Mouse (Mus musculus) heart, postnatal 25 days (tissue): ENCODE measurements at regions not wholly inside any gene's neighbourhood (a gene's known extent, or its start where the extent isn't known, plus 50 kb on each side); places are given as distances from the start of the nearest gene placed in this dataset.
"Not testable (repeated sequence)": the region's sequence is repeated elsewhere in the genome, so short reads cannot be mapped to it uniquely, and the experiment has no call there.

Experiments used
- DNase-seq: peaks from one replicate; pipeline ENCODE4 v3.0.0; 2022; ENCODE audit warnings: low spot score
- intact Hi-C: fragments of 180-260 bp; cut with DNase I; formaldehyde crosslinking; loops from one replicate; pipeline ENCODE4 v1.15.1; 2025

DNA sequence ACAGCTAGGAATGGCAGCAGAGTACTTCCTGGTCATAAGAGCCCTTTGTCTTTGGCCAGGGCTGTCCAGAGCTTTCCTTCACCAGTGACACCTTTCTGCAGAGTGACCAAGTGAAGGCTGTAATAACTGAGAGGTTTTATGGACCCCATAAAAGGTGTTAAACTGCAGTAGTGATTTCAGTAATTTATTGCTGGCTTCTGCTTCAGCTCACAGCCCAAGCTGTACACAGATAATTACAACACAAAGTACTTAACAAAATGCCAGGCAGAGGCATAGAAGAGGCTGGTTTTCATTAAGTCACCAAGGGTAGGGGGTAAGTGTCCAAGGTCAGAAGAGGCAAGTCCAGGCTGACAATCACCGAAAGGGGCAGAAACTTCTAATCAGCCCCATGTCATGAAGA is 83.8 kb downstream of the Eif4e start:
- DNase-seq = no peak
- intact Hi-C loops = no loop called here

- intact Hi-C loops = no loop called here
Measured at GRCm38 (mm10) chr3:138612884-138613653, 87.1 kb downstream of the Eif4e start.

GRCm38 (mm10) chr3:138613680-138614079 is 87.7 kb downstream of the Eif4e start:
- no peak for DNase-seq
- intact Hi-C loops = no loop called here

More at GRCm38 (mm10) chr3:138612884-138613653, 87.1 kb downstream of the Eif4e start:
- no peak for DNase-seq

DNA sequence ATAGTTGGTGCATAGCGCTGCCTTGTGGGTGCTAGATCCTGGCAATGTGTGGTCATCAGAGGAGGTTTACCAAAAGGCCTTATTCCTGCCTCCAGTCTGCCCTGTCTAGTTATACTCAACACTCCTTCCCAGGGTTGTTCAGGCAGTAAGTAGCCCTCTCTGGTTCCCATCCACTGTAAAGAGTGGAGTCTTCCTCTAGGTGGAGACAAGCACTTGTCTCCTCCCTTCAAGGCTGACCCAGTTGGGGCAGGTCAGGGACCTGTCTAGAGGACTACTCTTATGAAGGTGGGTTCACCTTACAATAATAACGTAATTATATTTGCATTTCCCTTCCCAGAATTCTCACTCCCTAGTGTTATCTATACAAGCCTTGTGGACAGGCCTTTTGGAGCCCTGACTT is 88.9 kb downstream of the Eif4e start:
- intact Hi-C loops = loop anchor here (5.0 kb wide), 1 partner anchor 103 kb away; no protein-coding TSS in a partner anchor
- DNase-seq = no peak

DNA sequence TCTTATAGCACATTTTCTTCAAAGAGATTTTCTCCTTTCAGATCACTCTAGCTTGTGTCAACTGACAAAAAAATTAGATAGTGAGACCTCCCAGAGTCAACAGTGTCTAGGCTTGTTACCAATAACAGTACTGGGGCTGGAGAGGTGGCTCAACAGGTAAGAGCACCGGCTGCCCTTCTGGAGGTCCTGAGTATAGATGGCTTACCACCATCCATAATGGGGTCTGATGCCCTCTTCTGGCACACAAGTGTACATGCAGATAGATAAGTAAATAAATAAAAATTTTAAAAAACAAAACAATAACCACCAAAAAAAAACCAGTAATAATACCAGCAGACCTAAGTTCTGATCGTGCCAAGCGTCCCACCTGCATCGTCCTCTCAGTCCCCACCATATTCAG is 94.3 kb downstream of the Eif4e start:
- intact Hi-C loops = no loop called here
- no peak for DNase-seq

DNA sequence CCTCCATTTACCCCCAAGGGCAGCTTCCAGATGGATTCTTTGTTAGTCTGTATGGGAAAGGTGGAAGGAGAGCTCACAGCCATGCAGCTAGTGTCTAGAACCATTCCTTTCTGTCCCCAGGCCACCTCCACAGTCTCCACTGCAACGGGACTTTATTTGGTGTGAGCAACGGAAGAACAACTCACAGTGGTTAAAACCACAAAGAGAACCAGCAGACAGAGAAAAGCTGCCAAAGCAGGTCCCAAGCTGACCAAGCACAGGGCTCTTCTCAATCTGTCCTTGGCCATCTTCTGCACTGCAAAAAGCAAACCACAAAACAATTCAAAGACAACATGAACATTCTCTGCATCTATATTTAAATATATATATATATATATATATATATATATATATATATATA is 98.1 kb downstream of the Eif4e start:
- no peak for DNase-seq
- intact Hi-C loops = no loop called here

GRCm38 (mm10) chr3:138626230-138626629 is 100.3 kb downstream of the Eif4e start:
- DNase-seq = no peak
- intact Hi-C loops = no loop called here

DNA sequence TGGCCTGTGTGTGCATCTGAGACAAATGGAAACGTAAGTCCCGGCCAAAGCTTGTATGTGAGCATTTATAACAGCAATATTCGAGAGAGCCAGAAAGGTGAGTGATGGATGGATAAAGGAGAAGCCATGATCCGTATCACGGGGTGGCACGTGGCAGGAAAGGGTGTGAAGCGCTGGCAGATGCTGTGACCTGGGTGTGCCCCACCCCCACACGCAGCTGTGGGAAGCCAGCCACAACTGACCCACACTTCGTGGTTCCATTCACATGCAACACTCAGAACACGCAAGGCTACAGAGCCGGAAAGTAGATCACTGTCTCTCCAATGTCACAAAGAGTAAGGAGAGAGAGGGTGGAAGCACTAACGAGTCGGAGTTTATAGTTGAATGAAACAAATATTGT is 104.3 kb downstream of the Eif4e start:
- intact Hi-C loops = no loop called here
- no peak for DNase-seq

- DNase-seq = no peak
Measured at GRCm38 (mm10) chr3:138632086-138632485, 106.1 kb downstream of the Eif4e start.

GRCm38 (mm10) chr3:138642026-138642425 is 100.0 kb upstream of the Tspan5 start:
- DNase-seq = no peak

More at GRCm38 (mm10) chr3:138632086-138632485, 106.1 kb downstream of the Eif4e start:
- intact Hi-C loops = no loop called here

GRCm38 (mm10) chr3:138643951-138644285 is 98.1 kb upstream of the Tspan5 start:
- intact Hi-C loops = loop anchor here (5.0 to 10.0 kb wide), 2 partner anchors 191 to 263 kb away; no protein-coding TSS in a partner anchor
- DNase-seq = no peak

More at GRCm38 (mm10) chr3:138642026-138642425, 100.0 kb upstream of the Tspan5 start:
- intact Hi-C loops = loop anchor here (5.0 to 10.0 kb wide), 2 partner anchors 193 to 265 kb away; no protein-coding TSS in a partner anchor

- no peak for DNase-seq
- intact Hi-C loops = loop anchor here (5.0 to 10.0 kb wide), 2 partner anchors 190 to 263 kb away; no protein-coding TSS in a partner anchor
Measured at GRCm38 (mm10) chr3:138644286-138644951, 97.6 kb upstream of the Tspan5 start.

DNA sequence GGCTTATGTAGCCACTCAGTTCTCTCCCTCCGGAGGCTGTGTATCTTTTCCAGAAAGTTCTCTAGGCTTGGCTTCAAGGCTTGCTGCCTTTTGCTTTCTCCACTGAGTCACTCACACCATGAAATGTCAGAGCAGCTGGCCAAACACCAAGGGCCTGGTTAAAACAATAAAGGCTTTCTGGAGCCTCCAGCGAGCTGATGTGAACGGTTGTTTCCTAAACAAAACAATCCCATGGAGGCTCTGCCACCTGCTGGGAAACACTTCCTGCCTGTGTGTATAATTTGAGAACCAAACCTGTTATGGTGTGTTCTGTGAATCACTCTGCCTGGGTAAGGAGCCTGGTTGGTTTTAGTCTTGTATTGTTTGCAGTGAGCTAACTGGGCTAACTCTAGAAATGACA is 96.7 kb upstream of the Tspan5 start:
- intact Hi-C loops = loop anchor here (10.0 kb wide), 1 partner anchor 189 kb away; no protein-coding TSS in a partner anchor
- peak; percentile 12 for DNase-seq

- intact Hi-C loops = loop anchor here (10.0 kb wide), 1 partner anchor 185 kb away; no protein-coding TSS in a partner anchor
Measured at GRCm38 (mm10) chr3:138649699-138650098, 92.3 kb upstream of the Tspan5 start.

GRCm38 (mm10) chr3:138650671-138651070 is 91.3 kb upstream of the Tspan5 start:
- intact Hi-C loops, DNase-seq: not testable (repeated sequence)

More at GRCm38 (mm10) chr3:138649699-138650098, 92.3 kb upstream of the Tspan5 start:
- no peak for DNase-seq

DNA sequence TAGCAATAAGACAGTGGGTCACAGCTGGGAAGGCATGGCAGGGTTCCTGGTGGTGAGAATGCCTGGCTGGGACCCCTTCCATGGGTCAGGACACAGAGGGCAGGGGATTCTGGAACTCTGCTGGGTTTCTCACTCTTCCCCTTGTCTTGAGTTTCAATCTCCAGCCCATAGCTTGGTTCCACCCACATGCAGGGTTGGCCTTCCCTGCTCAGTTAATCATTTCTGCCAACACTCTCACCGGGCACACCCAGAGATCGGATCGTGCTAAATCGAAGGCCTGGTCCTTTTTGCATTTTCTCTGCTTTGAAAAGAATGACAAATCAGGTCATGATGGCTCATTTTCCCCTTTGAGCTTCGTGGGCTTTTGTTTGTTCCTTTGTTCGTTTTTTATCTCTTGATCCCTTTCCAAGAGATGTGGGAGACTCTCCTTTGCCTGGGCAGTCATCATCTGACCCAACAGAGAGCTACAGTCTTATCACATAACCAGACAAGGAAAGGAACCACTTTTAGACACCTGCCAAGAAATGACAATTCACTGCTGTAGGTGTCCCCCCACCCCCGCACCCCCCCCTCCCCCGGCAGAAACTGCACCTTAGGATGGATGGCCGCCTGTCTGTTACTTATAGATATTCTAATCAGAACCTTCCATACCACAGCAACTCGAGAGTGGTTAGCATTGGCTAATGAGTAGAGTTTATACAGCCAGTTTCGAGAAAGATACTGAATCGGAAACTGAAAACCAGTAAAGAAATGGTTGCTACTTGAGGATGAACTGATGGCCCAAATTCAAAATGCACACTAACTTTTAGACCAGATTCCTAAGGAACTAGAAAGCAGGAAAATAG is 90.4 kb upstream of the Tspan5 start:
- intact Hi-C loops = no loop called here
- no peak for DNase-seq

DNA sequence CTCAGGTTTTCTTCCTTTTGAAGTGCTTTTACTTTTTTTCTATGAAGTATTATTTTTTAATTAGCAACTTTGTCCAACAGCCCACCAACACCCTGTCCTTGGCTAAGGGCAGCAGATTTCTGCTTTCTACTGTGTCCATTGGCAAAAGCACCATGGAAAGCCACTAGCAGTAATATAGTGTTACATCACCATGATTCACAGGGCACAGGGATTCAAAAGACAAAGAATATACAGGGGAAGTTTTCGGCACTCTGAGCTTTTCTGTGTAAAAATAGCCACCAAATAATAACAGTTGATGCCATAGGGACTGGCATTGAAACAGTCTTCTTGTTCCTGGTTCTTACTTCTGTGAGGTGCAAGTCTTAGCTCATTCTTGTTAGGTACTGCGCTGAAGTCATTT is 89.8 kb upstream of the Tspan5 start:
- intact Hi-C loops = no loop called here
- DNase-seq = no peak

DNA sequence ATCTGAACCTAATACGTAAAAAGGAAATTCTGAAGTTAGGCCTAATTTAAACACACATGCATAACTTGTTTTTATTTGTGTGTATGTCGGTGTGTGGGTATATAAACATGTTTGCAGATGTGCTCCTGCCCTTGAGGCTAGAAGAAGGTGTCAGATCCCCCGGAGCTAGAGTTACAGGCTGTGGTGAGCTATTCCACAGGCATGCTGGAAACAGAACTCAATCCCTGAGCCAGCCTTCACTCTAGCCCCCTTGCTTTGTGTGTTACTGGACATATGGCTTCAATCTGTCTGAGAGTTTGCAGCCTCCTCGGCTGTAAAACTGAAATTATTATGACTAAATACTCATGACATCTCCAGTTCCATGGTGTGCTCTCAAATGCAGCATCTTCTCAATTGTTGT is 89.3 kb upstream of the Tspan5 start:
- intact Hi-C loops = no loop called here
- no peak for DNase-seq

DNA sequence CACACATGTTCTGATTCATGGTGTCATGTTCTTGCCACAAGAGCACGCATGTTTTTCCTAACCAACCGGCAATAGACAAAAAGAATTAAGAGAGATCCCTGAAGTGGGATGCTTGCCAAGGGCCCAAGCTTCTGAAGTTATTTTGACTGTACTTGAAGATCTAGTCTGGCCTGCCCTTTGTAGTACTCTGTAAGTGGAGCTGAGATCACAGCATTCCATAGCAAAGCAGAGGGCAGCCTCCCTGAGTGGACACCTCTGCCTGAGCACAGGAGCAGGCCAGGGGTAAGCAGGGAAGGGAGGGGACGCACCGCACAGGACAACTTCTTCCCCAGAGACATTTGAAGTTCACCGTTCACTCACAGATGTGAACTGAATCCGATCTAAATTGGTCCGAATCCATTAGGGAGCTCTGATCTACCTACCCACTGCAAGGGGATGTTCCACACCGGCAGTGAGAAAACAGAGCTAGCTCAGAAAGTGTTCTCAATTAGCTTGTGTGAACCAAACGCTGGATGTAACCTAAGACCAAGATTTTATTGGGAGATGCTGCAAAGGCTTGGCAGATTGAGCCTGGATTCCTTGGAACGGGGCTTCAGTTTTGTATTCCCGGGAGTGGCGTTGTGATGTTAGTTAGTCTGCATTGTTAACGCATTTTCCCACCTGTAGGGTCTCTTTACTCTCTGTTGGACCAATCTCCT is 88.3 kb upstream of the Tspan5 start:
- DNase-seq = no peak
- intact Hi-C loops = no loop called here
